Comparison of ENCODE assay signal across 8 mouse cellular contexts in the genomic region with DNA sequence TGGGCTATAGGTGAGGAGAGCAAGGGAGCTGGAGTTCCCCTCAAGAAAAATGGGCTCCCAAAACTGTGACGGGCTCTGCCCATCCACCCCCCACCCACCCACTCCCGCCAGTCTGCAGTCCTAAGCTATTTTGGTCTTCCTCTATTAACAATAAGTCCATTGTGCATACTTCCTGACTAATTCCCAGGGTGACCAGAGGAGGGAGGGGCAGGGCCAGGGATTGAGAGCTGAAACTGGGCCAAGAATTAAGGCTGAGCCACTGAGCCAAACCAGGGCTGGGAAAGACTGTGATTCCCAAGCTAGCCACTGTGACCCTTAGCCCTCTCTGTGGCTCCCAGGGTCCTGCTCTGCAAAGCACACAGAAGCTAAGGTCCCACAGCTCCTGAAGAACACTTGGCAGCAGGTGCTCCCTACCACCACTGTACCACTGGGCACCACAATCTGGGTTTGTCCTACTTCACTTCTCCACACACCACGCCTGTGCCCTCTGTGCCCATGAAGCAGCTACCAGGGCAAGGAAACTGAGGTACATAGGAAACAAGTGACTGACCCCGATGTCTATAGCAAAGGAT.
DNase-seq lines count a peak whose midpoint lies in the region; ATAC-seq and TF ChIP-seq lines count a peak whose summit lies in the region.

No protein-coding gene starts in this region.

- H3K4me2 ChIP-seq in kidney, embryonic 15.5 days: no peak overlapping the region

- peak overlapping the region; percentile 13; the same call in 1 of the 2 replicates for H3K27ac ChIP-seq in liver, adult 2 months (replicated peaks; ENCODE audit: insufficient read depth, low read depth, low read length)
- peak overlapping the region; percentile 20; the same call in 1 of the 2 replicates for H3K27ac ChIP-seq in kidney, embryonic 15.5 days

- no peak for TF ChIP-seq POLR2A in liver, adult 2 months (IDR thresholded peaks at IDR 0.05; ENCODE audit: extremely low read depth, insufficient read depth, low read length)

- no peak overlapping the region; the same call in 1 of the 2 replicates for H3K9ac ChIP-seq in liver, adult 2 months (ENCODE audit: low read depth, low read length)
- no peak overlapping the region for H3K9ac ChIP-seq in kidney, embryonic 15.5 days

- no peaks in the 10 kb centered on the region for H3K27me3 ChIP-seq in liver, adult 2 months (ENCODE audit: control insufficient read depth, insufficient read depth, low read length)
- no peaks in the 10 kb centered on the region for H3K27me3 ChIP-seq in kidney, embryonic 15.5 days

- H3K4me3 ChIP-seq in liver, adult 2 months (ENCODE audit: insufficient read depth, low read depth, low read length): no peak overlapping the region
- no peak overlapping the region for H3K4me3 ChIP-seq in kidney, embryonic 15.5 days (replicated peaks)

- WGBS in liver, adult 2 months: 77% methylated on average over 4 of the region's 4 CpGs
- WGBS in kidney, embryonic 15.5 days: 60% methylated on average over 4 of the region's 4 CpGs

- no peak for DNase-seq in liver, adult 2 months (ENCODE audit: extremely low read depth, low read depth, low spot score)
- DNase-seq in liver: no peak
- peak; percentile 84 to 87 for DNase-seq in heart, adult 9 months (ENCODE audit: low spot score in 2 of 2)
- peak; percentile 75 for DNase-seq in retina, embryonic 14.5 days (ENCODE audit: low spot score)
- no peak for DNase-seq in ovary, adult 18-20 months (ENCODE audit: low spot score)
- no peak for DNase-seq in layer of hippocampus, postnatal 36 days
- DNase-seq in testis, postnatal 14 days (ENCODE audit: low spot score): no peak

- H3K9me3 ChIP-seq in kidney, embryonic 15.5 days (replicated peaks): no peaks in the 10 kb centered on the region

- no peaks in the 10 kb centered on the region for H3K79me2 ChIP-seq in liver, adult 2 months (ENCODE audit: control insufficient read depth, insufficient read depth, low read length)

- peaks cover 4% of the 10 kb centered on the region; the same call in 1 of the 2 replicates for H3K4me1 ChIP-seq in liver, adult 2 months (ENCODE audit: control insufficient read depth, insufficient read depth, low read length)
- H3K4me1 ChIP-seq in kidney, embryonic 15.5 days: peaks cover 4% of the 10 kb centered on the region; the same call in 1 of the 2 replicates

- TF ChIP-seq CTCF in liver, adult 2 months (IDR thresholded peaks at IDR 0.05; ENCODE audit: low read depth, low read length): peak; percentile 33

- no peaks in the 10 kb centered on the region for H3K36me3 ChIP-seq in liver, adult 2 months (ENCODE audit: control insufficient read depth, insufficient read depth, low read length)
- H3K36me3 ChIP-seq in kidney, embryonic 15.5 days: no peaks in the 10 kb centered on the region

- ATAC-seq in kidney, embryonic 15.5 days (replicated peaks; ENCODE audit: low FRiP score): peak; percentile 67; the same call in 1 of the 2 replicates

Comparison
In these comparisons a context has a peak if more than half of its experiments do, and no peak if none do; other contexts are left out.
1. DNase-seq: peak in heart, adult 9 months (2 of 2) and retina, embryonic 14.5 days (single experiment); none in liver, adult 2 months (single experiment), liver (single experiment), ovary, adult 18-20 months (single experiment), layer of hippocampus, postnatal 36 days (0 of 2) and testis, postnatal 14 days (single experiment).